Comparison of ENCODE assay signal across 15 mouse cellular contexts in genomic region chrX:162284252-162284651, GRCm38 (mm10).
DNase-seq lines count a peak whose midpoint lies in the region; ATAC-seq and TF ChIP-seq lines count a peak whose summit lies in the region.
"Had no signal": no experiment of that assay in that cellular context is flagged by ENCODE, and none has a peak within 500 bp of the region (broad histone marks: within the 10 kb centered on the region; RNA-seq: fewer than 3 reads in every experiment).

No protein-coding gene starts in this region.

- TF ChIP-seq EP300 in liver, embryonic 14.5 days (IDR thresholded peaks at IDR 0.05; ENCODE audit: low read depth): peak; percentile 97

- no peak overlapping the region for H3K4me3 ChIP-seq in kidney, embryonic 15.5 days (replicated peaks)
- no peak overlapping the region for H3K4me3 ChIP-seq in kidney, embryonic 16.5 days (ENCODE audit: low read length)
- no peak overlapping the region for H3K4me3 ChIP-seq in liver, embryonic 14.5 days (ENCODE audit: insufficient read depth in 1 of 2, low read depth in 2 of 2, low read length in 2 of 2)
- H3K4me3 ChIP-seq in stomach, embryonic 15.5 days (replicated peaks): no peak overlapping the region
- H3K4me3 ChIP-seq: forebrain, embryonic 13.5 days; hindbrain, embryonic 12.5 days; limb, embryonic 12.5 days had no signal

- H3K36me3 ChIP-seq in kidney, embryonic 15.5 days: no peaks in the 10 kb centered on the region
- no peaks in the 10 kb centered on the region for H3K36me3 ChIP-seq in kidney, embryonic 16.5 days (ENCODE audit: insufficient read depth, low read length)
- H3K36me3 ChIP-seq in liver, embryonic 14.5 days (replicated peaks; ENCODE audit: control insufficient read depth, insufficient read depth, low read depth): no peaks in the 10 kb centered on the region
- no peaks in the 10 kb centered on the region for H3K36me3 ChIP-seq in stomach, embryonic 15.5 days
- H3K36me3 ChIP-seq: hindbrain, embryonic 12.5 days; limb, embryonic 12.5 days had no signal

- no peak overlapping the region for H3K9ac ChIP-seq in kidney, embryonic 15.5 days
- no peak overlapping the region for H3K9ac ChIP-seq in kidney, embryonic 16.5 days (replicated peaks; ENCODE audit: low read length)
- peak overlapping the region; percentile 31 for H3K9ac ChIP-seq in liver, embryonic 14.5 days (replicated peaks)
- no peak overlapping the region for H3K9ac ChIP-seq in stomach, embryonic 15.5 days
- H3K9ac ChIP-seq: forebrain, embryonic 13.5 days; hindbrain, embryonic 12.5 days; limb, embryonic 12.5 days had no signal

- DNase-seq in c-Kit-positive CD71-positive TER-119-positive erythroid progenitor cells, embryonic 14.5 days (ENCODE audit: low spot score): peak; percentile 72
- peak; percentile 74 to 82 (median 78) for DNase-seq in liver, embryonic 14.5 days (ENCODE audit: low read depth in 3 of 3, low spot score in 3 of 3)
- no peak for DNase-seq in adrenal gland, postnatal 4 days (ENCODE audit: low spot score in 2 of 2)
- no peak for DNase-seq in kidney, postnatal 25 days
- DNase-seq: adrenal gland, adult 8-10 months; cerebellum, adult 18-20 months; kidney, adult 9 months; thymus, postnatal 14 days had no signal

- H3K27me3 ChIP-seq in kidney, embryonic 15.5 days: 0 out of 2 replicates have a peak, but pooled peaks cover 3% of the 10 kb centered on the region
- no peaks in the 10 kb centered on the region; the same call in 1 of the 2 replicates for H3K27me3 ChIP-seq in kidney, embryonic 16.5 days (ENCODE audit: insufficient read depth, low read length)
- no peaks in the 10 kb centered on the region for H3K27me3 ChIP-seq in liver, embryonic 14.5 days (ENCODE audit: control insufficient read depth, insufficient read depth, low read length)
- no peaks in the 10 kb centered on the region for H3K27me3 ChIP-seq in stomach, embryonic 15.5 days (replicated peaks)

- peak; percentile 78 for ATAC-seq in kidney, embryonic 15.5 days (replicated peaks; ENCODE audit: low FRiP score)
- no peak for ATAC-seq in kidney, embryonic 16.5 days (ENCODE audit: low FRiP score, low TSS enrichment)
- peak; percentile 98 for ATAC-seq in liver, embryonic 14.5 days (ENCODE audit: insufficient read depth)
- peak; percentile 96 for ATAC-seq in stomach, embryonic 15.5 days (ENCODE audit: insufficient read depth, low FRiP score, low read depth)
- ATAC-seq: forebrain, embryonic 13.5 days had no signal

- no peaks in the 10 kb centered on the region for H3K4me1 ChIP-seq in kidney, embryonic 15.5 days
- no peaks in the 10 kb centered on the region for H3K4me1 ChIP-seq in kidney, embryonic 16.5 days (ENCODE audit: insufficient read depth, low read length)
- peaks cover 25 to 27% of the 10 kb centered on the region in 2 experiments for H3K4me1 ChIP-seq in liver, embryonic 14.5 days (replicated peaks; ENCODE audit: control insufficient read depth in 2 of 2, insufficient read depth in 2 of 2, low read length in 1 of 2)
- no peaks in the 10 kb centered on the region for H3K4me1 ChIP-seq in stomach, embryonic 15.5 days
- H3K4me1 ChIP-seq: forebrain, embryonic 13.5 days; hindbrain, embryonic 12.5 days; limb, embryonic 12.5 days had no signal

- H3K4me2 ChIP-seq in kidney, embryonic 15.5 days: no peak overlapping the region
- H3K4me2 ChIP-seq in kidney, embryonic 16.5 days (replicated peaks; ENCODE audit: low read depth, low read length): no peak overlapping the region
- H3K4me2 ChIP-seq in liver, embryonic 14.5 days (ENCODE audit: low read depth): peak overlapping the region; percentile 59
- no peak overlapping the region for H3K4me2 ChIP-seq in stomach, embryonic 15.5 days
- H3K4me2 ChIP-seq: forebrain, embryonic 13.5 days; hindbrain, embryonic 12.5 days; limb, embryonic 12.5 days had no signal

- H3K9me3 ChIP-seq in kidney, embryonic 15.5 days (replicated peaks): no peaks in the 10 kb centered on the region
- H3K9me3 ChIP-seq in kidney, embryonic 16.5 days (ENCODE audit: low read length): no peaks in the 10 kb centered on the region
- no peaks in the 10 kb centered on the region for H3K9me3 ChIP-seq in liver, embryonic 14.5 days (ENCODE audit: control insufficient read depth, low read length)
- H3K9me3 ChIP-seq in stomach, embryonic 15.5 days: no peaks in the 10 kb centered on the region
- H3K9me3 ChIP-seq: forebrain, embryonic 13.5 days; hindbrain, embryonic 12.5 days; limb, embryonic 12.5 days had no signal

- WGBS in kidney, embryonic 15.5 days: 81% methylated on average over 3 of the region's 3 CpGs
- WGBS in kidney, embryonic 16.5 days: 70% methylated on average over 3 of the region's 3 CpGs
- WGBS in liver, embryonic 14.5 days (ENCODE audit: insufficient replicate concordance): 13% methylated on average over 3 of the region's 3 CpGs
- WGBS in stomach, embryonic 15.5 days: 50% methylated on average over 3 of the region's 3 CpGs

- no peak for TF ChIP-seq CTCF in liver, embryonic 14.5 days (IDR thresholded peaks at IDR 0.05; ENCODE audit: low read depth)

- no peak overlapping the region for H3K27ac ChIP-seq in kidney, embryonic 15.5 days
- no peak overlapping the region for H3K27ac ChIP-seq in kidney, embryonic 16.5 days (ENCODE audit: low read length)
- peak overlapping the region; percentile 92 for H3K27ac ChIP-seq in liver, embryonic 14.5 days
- no peak overlapping the region for H3K27ac ChIP-seq in stomach, embryonic 15.5 days
- H3K27ac ChIP-seq: forebrain, embryonic 13.5 days; hindbrain, embryonic 12.5 days; limb, embryonic 12.5 days; macrophage had no signal

Comparison
In these comparisons a context has a peak if more than half of its experiments do, and no peak if none do; other contexts are left out.
1. DNase-seq: peak in c-Kit-positive CD71-positive TER-119-positive erythroid progenitor cells, embryonic 14.5 days (single experiment) and liver, embryonic 14.5 days (3 of 3); none in adrenal gland, postnatal 4 days (0 of 2) and kidney, postnatal 25 days (0 of 2).